Mouse (Mus musculus): ENCODE data around the gene Psmg3.

DNA sequence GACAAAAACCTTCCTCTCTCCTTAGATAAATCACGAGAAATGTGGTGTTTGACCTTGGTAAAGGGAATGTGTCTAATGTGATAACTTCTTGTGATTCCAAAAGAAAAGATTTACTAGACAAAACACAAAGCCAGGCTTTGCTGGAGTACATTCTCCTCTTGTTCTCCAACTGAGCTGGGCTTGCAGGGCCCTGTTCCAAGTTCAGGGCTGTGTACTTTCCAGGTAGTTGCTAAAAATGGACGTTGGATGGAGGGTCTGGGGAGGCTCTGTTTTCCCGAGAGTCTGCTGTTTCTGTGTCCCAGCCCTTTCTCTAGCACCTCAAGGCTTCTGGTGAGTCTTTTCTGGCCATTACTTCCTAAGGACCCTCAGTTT lies 33.7 kb downstream of the Psmg3 start:
- TF ChIP-seq POLR2A (IDR thresholded peaks at IDR 0.05; ENCODE audit: borderline replicate concordance, control insufficient read depth, low read depth, low read length): no peak
- TF ChIP-seq CTCF (IDR thresholded peaks at IDR 0.05; ENCODE audit: control insufficient read depth, insufficient read depth, low read length): no peak
